Mouse (Mus musculus) thymus, adult 2 months (tissue): ENCODE data around the gene Tmem131l. TPM values are rescaled to one million over a fixed set of nuclear protein-coding genes. Genes with fewer than 3 reads are reported as not detected.

Experiments
- DNase-seq: peaks from one replicate; pipeline ENCODE4 v3.0.0; 2021
- H3K27ac ChIP-seq: fragments of 200-500 bp; 2 replicates; pipeline ENCODE4 v1.5.1; 2012; ENCODE audit warnings: low read length, control low read depth; ENCODE audit not compliant: control insufficient read depth, insufficient read depth
- H3K27me3 ChIP-seq: fragments of 200-500 bp; 2 replicates; pipeline ENCODE4 v1.6.1; 2012; ENCODE audit warnings: mild to moderate bottlenecking, low read length, moderate library complexity, mixed read lengths; ENCODE audit not compliant: control insufficient read depth, insufficient read depth
- H3K36me3 ChIP-seq: fragments of 200-500 bp; 2 replicates; pipeline ENCODE4 v1.6.1; 2012; ENCODE audit warnings: mild to moderate bottlenecking, low read length, moderate library complexity; ENCODE audit not compliant: control insufficient read depth, insufficient read depth
- H3K4me1 ChIP-seq: fragments of 200-500 bp; replicated peaks from 2 replicates; pipeline ENCODE4 v1.6.1; 2012; ENCODE audit warnings: low read length; ENCODE audit not compliant: control insufficient read depth, insufficient read depth
- H3K4me3 ChIP-seq: fragments of 200-500 bp; 2 replicates; pipeline ENCODE4 v1.5.1; 2012; ENCODE audit warnings: mild to moderate bottlenecking, low read length, control low read depth, moderate library complexity; ENCODE audit not compliant: control insufficient read depth, insufficient read depth
- CTCF ChIP-seq: fragments of 200-500 bp; IDR thresholded peaks from 2 replicates; pipeline ENCODE4 v1.5.1; 2012; ENCODE audit warnings: mild to moderate bottlenecking, control low read depth, low read length, moderate library complexity, borderline replicate concordance; ENCODE audit not compliant: control insufficient read depth, poor library complexity, insufficient read depth; ENCODE audit errors: extremely low read depth
- POLR2A ChIP-seq: fragments of 200-500 bp; IDR thresholded peaks from 2 replicates; pipeline ENCODE4 v1.6.1; 2012; ENCODE audit warnings: mild to moderate bottlenecking, low read length, control low read depth, moderate library complexity; ENCODE audit not compliant: control insufficient read depth, poor library complexity, insufficient read depth; ENCODE audit errors: extremely low read depth
- WGBS: fragments of 180-500 bp; shearing (Covaris S2); methylation state at CpG from one replicate; pipeline ENCODE4 v1.1.7; 2018; 5-methylcytosine and 5-hydroxymethylcytosine counted together
- polyA plus RNA-seq: library from polyadenylated mRNA; depleted of rRNA; stranded (reverse); fragments of >200 nt; gene quantifications from 2 replicates; pipeline ENCODE4 v1.2.3, GENCODE M21; 2012

Tmem131l gene
- polyA plus RNA-seq, 1 experiment, result 201 TPM

DNA sequence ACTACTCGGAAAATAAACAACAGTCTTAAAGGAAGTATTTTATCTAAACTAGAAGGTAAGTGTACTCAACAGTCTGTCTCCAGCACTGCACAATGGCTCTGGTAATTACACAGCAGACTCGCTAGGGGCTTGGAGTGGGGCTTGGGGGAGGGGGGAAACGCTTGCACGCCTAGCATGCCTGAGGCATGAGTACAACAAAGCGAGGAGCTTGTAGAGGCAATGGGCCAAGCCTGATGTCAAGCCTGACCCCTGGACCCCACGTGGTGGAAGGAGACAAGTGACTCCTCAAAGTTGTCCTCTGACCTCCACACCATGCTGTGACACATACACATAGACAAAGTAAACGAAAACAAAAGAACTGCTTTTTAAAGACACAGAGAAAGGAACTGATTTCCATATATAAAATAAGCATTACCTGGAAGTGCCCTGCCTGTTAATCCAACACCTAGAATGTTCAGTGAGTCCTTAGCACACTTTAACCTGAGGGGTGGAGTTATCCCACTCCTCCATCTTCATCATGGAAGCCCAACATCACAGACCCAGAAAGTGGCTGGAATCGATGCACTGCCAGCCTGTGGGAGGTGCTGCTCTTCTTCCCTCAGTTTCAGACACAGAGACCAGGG, 45.6 kb downstream of the Tmem131l start:
- TF ChIP-seq POLR2A, result no peak
- no peak for TF ChIP-seq CTCF
- H3K4me1 ChIP-seq, result peaks cover 19% of the 10 kb centered on the region
- no peaks in the 10 kb centered on the region for H3K27me3 ChIP-seq
- H3K27ac ChIP-seq, result no peak overlapping the region
- DNase-seq, result no peak
- no peaks in the 10 kb centered on the region for H3K36me3 ChIP-seq
- H3K4me3 ChIP-seq, result no peak overlapping the region
- 83% methylated on average over 8 of the region's 8 CpGs for WGBS

GRCm38 (mm10) chr3:83993089-83993516, 46.9 kb downstream of the Tmem131l start:
- 88% methylated on average over 8 of the region's 8 CpGs for WGBS
- peak; percentile 33 for DNase-seq
- Histone ChIP-seq H3K4me3 (no peak overlapping the region), H3K36me3 (no peaks in the 10 kb centered on the region), H3K27ac (no peak overlapping the region), H3K27me3 (no peaks in the 10 kb centered on the region), H3K4me1 (peaks cover 28% of the 10 kb centered on the region)
- TF ChIP-seq CTCF (no peak), POLR2A (no peak)

- Histone ChIP-seq H3K27ac (no peak overlapping the region), H3K4me1 (peaks cover 26% of the 10 kb centered on the region), H3K4me3 (no peak overlapping the region), H3K36me3 (no peaks in the 10 kb centered on the region), H3K27me3 (no peaks in the 10 kb centered on the region)
- DNase-seq, result no peak
- whole genome bisulfite sequencing, result 73% methylated on average over 8 of the region's 8 CpGs
- TF ChIP-seq POLR2A, result no peak
- no peak for TF ChIP-seq CTCF
These were observed 48.1 kb downstream of the Tmem131l start for GRCm38 (mm10) chr3:83991691-83992524.

DNA sequence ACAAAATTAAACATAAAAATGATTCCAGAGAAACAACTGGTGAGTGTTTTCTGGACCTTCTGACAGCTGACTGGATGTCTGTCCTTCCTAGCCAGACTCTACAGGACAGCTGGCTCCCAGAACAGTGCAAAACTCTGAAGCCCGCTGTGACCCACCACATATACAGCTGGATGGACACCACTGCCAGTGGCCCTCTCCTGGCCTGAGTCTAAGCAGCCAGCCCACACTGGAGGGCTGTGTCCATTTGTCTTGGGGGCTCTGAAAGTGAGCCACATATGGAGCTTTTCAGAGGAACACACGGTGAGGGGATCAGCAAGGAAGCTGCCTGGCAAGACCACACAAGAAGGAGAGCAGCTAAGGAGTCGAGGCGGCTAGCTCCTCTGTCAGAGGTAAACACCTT, 51.8 kb downstream of the Tmem131l start:
- peaks cover 27% of the 10 kb centered on the region for H3K4me1 ChIP-seq
- no peaks in the 10 kb centered on the region for H3K27me3 ChIP-seq
- TF ChIP-seq POLR2A (no peak), CTCF (no peak)
- no peak for DNase-seq
- WGBS, result 60% methylated on average over 4 of the region's 4 CpGs
- H3K36me3 ChIP-seq, result no peaks in the 10 kb centered on the region
- peak overlapping the region; percentile 25; the same call in 1 of the 2 replicates for H3K27ac ChIP-seq
- H3K4me3 ChIP-seq, result no peak overlapping the region

DNA sequence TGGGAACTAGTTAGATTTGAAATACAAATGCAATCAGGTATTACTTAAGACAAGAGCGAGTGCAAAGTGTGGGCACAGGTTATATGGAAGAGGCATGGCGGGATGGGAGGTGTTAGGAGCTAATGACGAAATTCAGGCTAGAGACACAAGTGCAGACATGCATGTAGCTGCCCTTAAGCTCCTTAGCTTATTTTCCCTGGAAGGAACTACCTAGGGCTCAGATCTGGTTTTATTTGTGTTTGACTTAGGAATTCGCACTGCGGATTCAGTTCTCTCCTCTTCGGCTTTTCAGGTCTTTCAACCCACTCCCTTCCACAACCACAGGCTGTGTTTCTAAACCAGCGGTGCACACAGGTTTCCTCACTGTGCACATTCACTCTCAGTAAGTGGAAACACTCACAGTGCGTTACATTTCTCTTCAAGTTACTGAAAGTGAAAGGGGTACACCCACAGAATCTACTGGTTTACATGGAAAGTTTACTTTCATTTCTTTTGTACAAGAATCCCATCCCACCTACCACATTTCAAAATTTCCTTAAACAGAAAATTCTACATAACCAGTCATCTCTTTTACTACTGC, 52.4 kb downstream of the Tmem131l start:
- Histone ChIP-seq H3K4me3 (no peak overlapping the region), H3K27ac (no peak overlapping the region), H3K36me3 (no peaks in the 10 kb centered on the region), H3K27me3 (no peaks in the 10 kb centered on the region), H3K4me1 (peaks cover 23% of the 10 kb centered on the region)
- DNase-seq, result no peak
- WGBS, result 54% methylated on average over 8 of the region's 8 CpGs
- TF ChIP-seq POLR2A (no peak), CTCF (no peak)

GRCm38 (mm10) chr3:83986740-83987139, 53.2 kb downstream of the Tmem131l start:
- TF ChIP-seq POLR2A (no peak), CTCF (no peak)
- no peaks in the 10 kb centered on the region for H3K36me3 ChIP-seq
- no peak for DNase-seq
- H3K4me1 ChIP-seq, result peaks cover 23% of the 10 kb centered on the region
- H3K27me3 ChIP-seq, result no peaks in the 10 kb centered on the region
- H3K4me3 ChIP-seq, result no peak overlapping the region
- H3K27ac ChIP-seq, result no peak overlapping the region
- 87% methylated on average over 3 of the region's 3 CpGs for WGBS

- Histone ChIP-seq H3K27me3 (no peaks in the 10 kb centered on the region), H3K36me3 (no peaks in the 10 kb centered on the region), H3K27ac (no peak overlapping the region), H3K4me3 (no peak overlapping the region), H3K4me1 (peaks cover 30% of the 10 kb centered on the region)
- 94% methylated on average over 6 of the region's 6 CpGs for WGBS
- DNase-seq, result no peak
- no peak for TF ChIP-seq CTCF
- no peak for TF ChIP-seq POLR2A
These were observed 54.5 kb downstream of the Tmem131l start for GRCm38 (mm10) chr3:83985426-83985825.
